Mouse (Mus musculus) testis, adult 2 months (tissue): ENCODE data around the gene Sccpdh.

ENCODE experiments used
- CTCF ChIP-seq: fragments of 200-500 bp; IDR thresholded peaks from 2 replicates; pipeline ENCODE4 v1.5.1; 2012; ENCODE audit warnings: low read depth, mild to moderate bottlenecking, inconsistent platforms, low read length, moderate library complexity; ENCODE audit not compliant: control insufficient read depth, insufficient read depth, insufficient replicate concordance
- POLR2A ChIP-seq: fragments of 200-500 bp; IDR thresholded peaks from 2 replicates; pipeline ENCODE4 v1.6.1; 2012; ENCODE audit warnings: low read depth, mild to moderate bottlenecking, inconsistent platforms, low read length, moderate library complexity; ENCODE audit not compliant: control insufficient read depth

DNA sequence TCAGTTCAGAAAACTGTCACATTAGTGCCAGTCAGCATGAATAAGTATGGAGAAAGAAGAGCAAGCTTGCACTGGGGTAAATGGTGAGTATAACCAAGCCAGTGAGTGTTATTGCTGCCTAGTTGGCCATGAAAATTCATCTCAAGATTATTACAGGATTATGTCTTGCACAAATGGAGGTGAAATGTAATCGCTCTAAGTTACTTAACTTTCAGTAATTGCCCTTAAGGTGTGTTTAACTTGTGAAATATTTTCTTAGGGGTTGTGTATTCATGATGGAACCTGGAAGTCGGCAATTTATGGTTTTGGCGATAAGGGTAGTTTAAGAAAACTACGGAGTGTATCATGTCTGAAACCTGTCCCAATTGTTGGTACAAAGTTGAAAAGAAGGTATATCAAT lies 11.3 kb downstream of the Sccpdh start:
- TF ChIP-seq POLR2A = no peak
- TF ChIP-seq CTCF = no peak
